In genomic region chr1:60447067-60447466, GRCm38 (mm10) we compare ENCODE assay signal across 10 mouse cellular contexts. TPM values are rescaled to one million over a fixed set of nuclear protein-coding genes. Genes with fewer than 3 reads are reported as not detected.
A peak's percentile ranks its signal among the peaks of the same experiment; 100 is the strongest.
DNase-seq lines count a peak whose midpoint lies in the region.
"Had no signal": no experiment of that assay in that cellular context is flagged by ENCODE, and none has a peak within 500 bp of the region (broad histone marks: within the 10 kb centered on the region; RNA-seq: fewer than 3 reads in every experiment).

No protein-coding gene starts in this region.

- DNase-seq in kidney, postnatal 10 days, result peak; percentile 23
- DNase-seq in kidney, postnatal 14 days, result no peak
- peak; percentile 64 for DNase-seq in ES-CJ7 (ENCODE audit: low read depth, low spot score)
- DNase-seq in induced T-regulatory cell, adult 2 months (ENCODE audit: low read depth), result peak; percentile 61
- DNase-seq in spleen, adult 12 weeks (ENCODE audit: low spot score), result peak; percentile 3
- DNase-seq in testis, postnatal 14 days (ENCODE audit: low spot score), result no peak
- no peak for DNase-seq in left cerebral cortex, postnatal 36 days (ENCODE audit: low spot score in 2 of 2)
- no peak for DNase-seq in layer of hippocampus, postnatal 36 days
- DNase-seq: gastrocnemius, postnatal 10 days; kidney, adult 11 months had no signal

- intact Hi-C loops in left cerebral cortex, postnatal 36 days (cut with DNase I), result no loop called here

RNA-seq across cellular contexts. Expression of gene Abi2, which starts 37.6 kb away (rescaled TPM):
- 100 to 1,000 TPM; 362 to 373 TPM for total RNA-seq in left cerebral cortex, postnatal 36 days (2021)
- total RNA-seq in layer of hippocampus, postnatal 36 days (2021), result 100 to 1,000 TPM; 350 to 363 TPM

Comparison
In these comparisons a context has a peak if more than half of its experiments do, and no peak if none do; other contexts are left out.
1. DNase-seq: peak in kidney, postnatal 10 days (single experiment), ES-CJ7 (single experiment), induced T-regulatory cell, adult 2 months (single experiment) and spleen, adult 12 weeks (single experiment); none in kidney, postnatal 14 days (single experiment), testis, postnatal 14 days (single experiment), left cerebral cortex, postnatal 36 days (0 of 2) and layer of hippocampus, postnatal 36 days (0 of 2).